Mouse (Mus musculus): Measurements from ENCODE around the gene Ywhah. TPM values are rescaled to one million over a fixed set of nuclear protein-coding genes. Genes with fewer than 3 reads are reported as not detected.

Gene Ywhah
- total RNA-seq, 2 experiments from 2014 or later, result 137 to 144 TPM

GRCm38 (mm10) chr5:33052849-33053582 is 34.4 kb downstream of the Ywhah start:
- no peak for DNase-seq

GRCm38 (mm10) chr5:33056126-33056765 is 37.6 kb downstream of the Ywhah start:
- no peak for DNase-seq

GRCm38 (mm10) chr5:33070071-33070470 is 51.5 kb downstream of the Ywhah start:
- DNase-seq, result no peak

- no peak for DNase-seq
These were observed 58.0 kb downstream of the Ywhah start for GRCm38 (mm10) chr5:33076490-33077191.

Other genes starting within 250 kb of the Ywhah start
- gene Pisd, start 233.2 kb upstream of the Ywhah start, total RNA-seq (2021), result 10 to 100 TPM; 53.2 to 62.4 TPM
- gene Gm20671, start 191.7 kb upstream of the Ywhah start, total RNA-seq (2021), result not detected
- gene Prr14l, start 164.6 kb upstream of the Ywhah start, total RNA-seq (2021), result 10 to 100 TPM; 21.4 to 25.0 TPM
- gene Depdc5, start 155.1 kb upstream of the Ywhah start, total RNA-seq (2021), result 10 to 100 TPM; 30.1 to 38.4 TPM
- under 1 TPM; 0.06 to 0.12 TPM for gene Slc5a1, start 85.4 kb downstream of the Ywhah start, total RNA-seq (2021)
- 1 to 10 TPM; 7.8 to 8.5 TPM for gene Spon2, start 199.6 kb downstream of the Ywhah start, total RNA-seq (2021)